Mouse (Mus musculus): ENCODE measurements at regions not wholly inside any gene's neighbourhood (a gene's known extent, or its start where the extent isn't known, plus 50 kb on each side); places are given as distances from the start of the nearest gene placed in this dataset.
A peak's percentile ranks its signal among the peaks of the same experiment; 100 is the strongest.

DNA sequence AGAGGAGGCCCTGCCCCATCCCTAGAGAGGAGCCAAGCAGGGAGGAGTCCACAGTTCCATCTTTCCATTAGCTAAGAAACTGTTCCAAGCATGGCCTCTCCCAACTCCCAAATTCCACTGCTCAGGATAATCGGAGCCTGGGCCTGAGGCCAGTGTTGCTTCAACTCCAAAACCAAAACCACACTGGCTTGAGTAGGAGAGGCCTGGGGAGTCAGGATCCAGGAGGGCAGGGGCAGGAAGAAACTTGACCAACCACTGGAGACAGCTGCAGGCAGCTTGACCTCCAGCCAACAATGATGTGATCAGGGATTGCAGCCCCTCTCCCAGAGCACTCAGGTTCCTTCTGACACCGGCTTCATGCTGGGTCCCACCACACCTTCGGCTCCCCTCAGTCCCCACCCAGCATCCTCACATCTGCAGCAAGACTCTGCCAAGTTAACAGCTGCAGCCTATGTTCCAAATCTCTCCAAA, 99.1 kb upstream of the Zmiz1 start:
- Histone ChIP-seq H3K4me2 (no peak overlapping the region), H3K4me3 (replicated peaks) (no peak overlapping the region), H3K9ac (no peak overlapping the region), H3K27me3 (no peaks in the 10 kb centered on the region), H3K27ac (no peak overlapping the region), H3K36me3 (no peaks in the 10 kb centered on the region), H3K9me3 (replicated peaks) (no peaks in the 10 kb centered on the region), H3K4me1 (peaks cover 9% of the 10 kb centered on the region; the same call in 1 of the 2 replicates)
- 81% methylated on average over 3 of the region's 3 CpGs for WGBS
- ATAC-seq (replicated peaks; ENCODE audit: low FRiP score), result no peak

DNA sequence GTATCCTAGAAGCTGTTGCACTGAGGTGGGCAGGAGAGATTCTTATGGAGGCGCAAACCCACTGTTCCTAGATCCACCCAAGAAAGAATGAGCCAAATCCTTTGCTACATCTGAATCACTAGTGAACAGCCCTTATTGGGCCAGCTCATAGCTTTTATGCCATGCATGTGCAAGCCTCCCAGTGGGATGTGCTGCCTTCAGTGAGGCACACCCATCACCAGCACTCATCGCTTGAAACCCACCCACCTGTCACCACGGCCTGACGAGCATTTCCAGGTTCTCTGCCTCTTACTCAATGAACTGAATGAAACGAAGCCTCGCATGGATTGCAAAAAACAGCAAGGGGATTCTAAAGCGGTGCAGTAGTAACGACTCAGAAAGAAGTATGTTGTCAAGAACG, 98.3 kb upstream of the Zmiz1 start:
- no peak overlapping the region for H3K4me2 ChIP-seq
- no peaks in the 10 kb centered on the region for H3K9me3 ChIP-seq (replicated peaks)
- 82% methylated on average over 9 of the region's 9 CpGs for WGBS
- peaks cover 16% of the 10 kb centered on the region; the same call in 1 of the 2 replicates for H3K4me1 ChIP-seq
- no peaks in the 10 kb centered on the region for H3K36me3 ChIP-seq
- no peak for ATAC-seq (replicated peaks; ENCODE audit: low FRiP score)
- H3K4me3 ChIP-seq (replicated peaks), result no peak overlapping the region
- no peak overlapping the region for H3K9ac ChIP-seq
- H3K27ac ChIP-seq, result no peak overlapping the region
- no peaks in the 10 kb centered on the region for H3K27me3 ChIP-seq

DNA sequence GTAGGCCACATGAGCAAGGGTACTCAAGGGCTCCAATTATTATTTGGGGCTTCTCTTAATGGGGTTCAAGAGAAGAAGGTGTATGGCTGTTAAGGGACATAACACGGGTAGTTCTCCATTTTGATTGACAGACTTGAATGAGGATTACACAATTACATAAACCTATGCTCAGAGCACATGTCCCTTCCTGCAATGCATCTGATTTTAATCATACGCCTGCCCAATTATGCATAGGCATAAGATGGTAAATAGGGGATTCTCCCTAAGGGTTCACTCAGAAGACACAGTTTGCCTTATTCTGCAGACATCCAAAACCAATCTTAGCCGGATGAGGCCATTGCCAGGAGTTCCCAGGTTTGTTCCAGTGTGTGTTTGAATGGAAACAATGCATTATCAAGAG, 97.9 kb upstream of the Zmiz1 start:
- no peak overlapping the region for H3K4me2 ChIP-seq
- ATAC-seq (replicated peaks; ENCODE audit: low FRiP score), result no peak
- H3K36me3 ChIP-seq, result no peaks in the 10 kb centered on the region
- H3K27ac ChIP-seq, result no peak overlapping the region
- WGBS, result 83% methylated on average over 3 of the region's 3 CpGs
- peaks cover 16% of the 10 kb centered on the region; the same call in 1 of the 2 replicates for H3K4me1 ChIP-seq
- H3K4me3 ChIP-seq (replicated peaks), result no peak overlapping the region
- no peaks in the 10 kb centered on the region for H3K9me3 ChIP-seq (replicated peaks)
- H3K27me3 ChIP-seq, result no peaks in the 10 kb centered on the region
- no peak overlapping the region for H3K9ac ChIP-seq

DNA sequence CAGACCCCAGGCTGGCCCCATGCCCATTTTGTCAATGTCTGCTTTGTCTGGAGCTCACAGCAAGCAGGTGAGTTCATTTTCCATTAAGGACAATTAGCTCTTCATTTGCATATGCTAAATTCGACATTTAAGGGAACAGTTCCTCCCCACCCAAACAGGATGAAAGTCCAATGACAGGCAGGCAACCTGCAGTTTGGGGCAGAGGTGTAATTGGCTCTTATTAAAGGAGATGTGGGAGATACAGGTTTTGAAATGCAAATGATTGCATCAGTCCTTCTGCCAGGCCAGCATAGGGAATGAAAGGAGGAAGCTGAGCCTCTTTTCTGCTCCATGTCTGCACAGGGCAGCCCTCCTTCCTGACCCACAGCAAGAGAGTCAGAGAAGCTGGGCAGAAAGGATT, 96.2 kb upstream of the Zmiz1 start:
- H3K4me3 ChIP-seq (replicated peaks), result no peak overlapping the region
- no peak for ATAC-seq (replicated peaks; ENCODE audit: low FRiP score)
- H3K27me3 ChIP-seq, result no peaks in the 10 kb centered on the region
- no peak overlapping the region for H3K4me2 ChIP-seq
- H3K9ac ChIP-seq, result no peak overlapping the region
- 16% methylated on average over 1 of the region's 1 CpGs for WGBS
- H3K36me3 ChIP-seq, result no peaks in the 10 kb centered on the region
- no peak overlapping the region for H3K27ac ChIP-seq
- no peaks in the 10 kb centered on the region for H3K9me3 ChIP-seq (replicated peaks)
- peaks cover 16% of the 10 kb centered on the region; the same call in 1 of the 2 replicates for H3K4me1 ChIP-seq

DNA sequence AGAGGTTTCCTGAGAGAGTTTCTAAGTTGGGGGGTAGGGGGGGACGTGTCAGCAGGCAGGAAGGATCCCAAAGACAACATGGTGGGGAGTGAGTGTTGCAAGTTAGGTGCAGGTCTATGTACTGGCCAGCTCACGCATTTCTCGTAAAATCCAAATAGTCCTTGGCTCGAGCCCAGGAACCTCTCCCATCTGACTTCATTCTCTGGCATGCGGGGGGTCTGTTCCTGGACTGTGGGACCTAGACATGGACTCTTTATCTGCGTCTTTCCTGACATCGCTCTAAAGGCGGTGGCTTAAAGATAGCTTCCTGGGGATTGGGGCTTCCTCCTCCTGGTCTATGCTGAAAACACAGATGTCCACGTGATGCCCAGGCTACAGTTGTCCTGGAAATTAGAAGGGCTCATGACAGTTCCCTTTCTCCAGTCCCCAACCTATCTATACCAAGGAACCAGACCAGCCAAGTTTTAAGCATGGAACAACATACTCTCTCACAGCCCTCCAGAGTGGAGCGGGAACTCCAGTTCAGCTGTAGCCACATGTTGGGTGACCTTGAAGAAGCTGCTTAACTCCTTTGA, 93.7 kb upstream of the Zmiz1 start:
- ATAC-seq (replicated peaks; ENCODE audit: low FRiP score), result no peak
- H3K27me3 ChIP-seq, result no peaks in the 10 kb centered on the region

DNA sequence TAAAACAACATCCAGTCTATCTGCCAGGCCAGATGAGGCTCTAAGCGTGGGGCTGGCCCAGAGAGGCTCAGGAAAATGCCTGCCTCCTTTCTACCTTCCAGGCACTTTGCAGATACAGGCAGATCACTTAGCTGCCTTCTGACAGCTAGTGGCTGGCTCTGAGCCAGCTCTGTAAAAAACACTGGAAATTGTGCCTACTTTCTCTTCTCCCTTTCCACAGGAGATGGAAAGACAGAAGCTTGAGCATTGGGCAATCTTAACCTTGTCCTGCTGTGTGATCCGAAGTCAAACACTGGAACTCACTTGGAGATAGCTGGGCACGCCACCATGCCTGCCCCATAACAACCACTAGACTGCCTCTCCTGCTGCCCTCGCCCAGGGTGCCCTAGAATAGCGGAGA, 93.0 kb upstream of the Zmiz1 start:
- Histone ChIP-seq H3K27ac (no peak overlapping the region), H3K9ac (no peak overlapping the region), H3K4me2 (no peak overlapping the region), H3K27me3 (no peaks in the 10 kb centered on the region), H3K4me1 (peaks cover 17% of the 10 kb centered on the region), H3K4me3 (replicated peaks) (no peak overlapping the region), H3K9me3 (replicated peaks) (no peaks in the 10 kb centered on the region), H3K36me3 (no peaks in the 10 kb centered on the region)
- no peak for ATAC-seq (replicated peaks; ENCODE audit: low FRiP score)
- WGBS, result 75% methylated on average over 5 of the region's 5 CpGs

More for the DNA sequence above, 93.7 kb upstream of the Zmiz1 start:
- no peak overlapping the region for H3K27ac ChIP-seq
- H3K4me2 ChIP-seq, result no peak overlapping the region
- H3K4me3 ChIP-seq (replicated peaks), result no peak overlapping the region
- no peaks in the 10 kb centered on the region for H3K36me3 ChIP-seq
- WGBS, result 62% methylated on average over 10 of the region's 10 CpGs
- no peak overlapping the region for H3K9ac ChIP-seq
- H3K4me1 ChIP-seq, result peaks cover 12% of the 10 kb centered on the region
- no peaks in the 10 kb centered on the region for H3K9me3 ChIP-seq (replicated peaks)

DNA sequence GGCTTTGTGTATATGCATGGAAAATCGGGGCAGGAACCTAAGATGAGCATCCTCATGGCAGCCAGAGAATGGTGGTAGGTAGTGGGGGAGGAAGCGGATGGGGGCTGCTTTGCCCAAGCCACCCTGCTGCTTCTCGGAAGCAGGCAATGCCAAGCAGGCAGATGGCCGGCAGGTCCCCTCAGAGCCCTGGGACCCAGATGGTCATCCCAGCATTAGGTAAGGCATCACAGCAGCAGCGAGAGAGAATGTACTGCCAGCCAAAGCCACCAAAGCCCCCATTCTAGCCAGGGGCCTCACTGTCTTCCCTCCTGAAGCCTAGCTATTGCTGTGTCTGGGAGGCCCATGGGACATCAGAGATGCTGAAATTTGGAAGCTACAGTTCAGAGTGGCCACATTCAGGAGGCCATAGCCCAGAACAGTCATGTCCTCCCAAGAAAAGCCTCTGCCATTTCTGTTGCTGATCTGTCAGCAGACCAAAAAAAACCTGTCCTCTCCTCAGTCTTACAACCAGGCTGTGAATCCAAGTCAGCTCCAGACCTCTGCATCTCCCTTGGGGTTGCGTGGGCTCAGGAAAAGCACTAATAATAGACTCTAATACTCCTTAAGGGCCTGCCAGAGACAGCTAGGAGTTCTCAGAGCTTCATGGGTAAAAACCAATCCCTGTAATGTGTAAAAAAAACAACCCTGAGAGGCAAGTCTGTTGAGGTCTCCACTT, 88.5 kb upstream of the Zmiz1 start:
- WGBS, result 86% methylated on average over 6 of the region's 6 CpGs
- H3K27ac ChIP-seq, result peak overlapping the region; percentile 71
- 0 out of 2 replicates have a peak overlapping the region, but pooled peaks have one; percentile 1 for H3K9ac ChIP-seq
- no peaks in the 10 kb centered on the region for H3K9me3 ChIP-seq (replicated peaks)
- H3K4me3 ChIP-seq (replicated peaks), result no peak overlapping the region
- no peak for ATAC-seq (replicated peaks; ENCODE audit: low FRiP score)
- H3K4me1 ChIP-seq, result peaks cover 55% of the 10 kb centered on the region
- no peaks in the 10 kb centered on the region for H3K36me3 ChIP-seq
- no peaks in the 10 kb centered on the region for H3K27me3 ChIP-seq
- no peak overlapping the region for H3K4me2 ChIP-seq

DNA sequence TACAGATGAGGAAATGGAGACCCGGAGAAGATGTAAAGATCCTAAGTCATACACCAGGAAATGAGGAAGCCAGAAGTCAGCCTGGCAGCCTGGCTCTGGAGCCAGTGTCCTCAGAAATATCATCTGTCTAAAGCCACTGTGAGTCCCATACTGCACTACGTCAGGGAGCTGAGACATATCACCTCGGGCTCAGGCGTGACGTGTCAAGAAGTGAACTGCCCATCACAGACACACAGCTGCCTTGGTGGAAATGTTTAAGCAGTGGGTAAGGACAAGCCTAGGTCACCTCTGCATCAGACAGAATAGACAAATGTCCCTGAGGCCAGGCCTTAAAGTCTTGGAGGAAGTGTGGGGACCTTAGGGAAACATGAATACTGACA, 88.0 kb upstream of the Zmiz1 start:
- no peak overlapping the region for H3K4me2 ChIP-seq
- WGBS, result 60% methylated on average over 5 of the region's 5 CpGs
- H3K27me3 ChIP-seq, result no peaks in the 10 kb centered on the region
- H3K36me3 ChIP-seq, result no peaks in the 10 kb centered on the region
- H3K4me3 ChIP-seq (replicated peaks), result no peak overlapping the region
- H3K9me3 ChIP-seq (replicated peaks), result no peaks in the 10 kb centered on the region
- ATAC-seq (replicated peaks; ENCODE audit: low FRiP score), result no peak
- peak overlapping the region; percentile 71 for H3K27ac ChIP-seq
- 0 out of 2 replicates have a peak overlapping the region, but pooled peaks have one; percentile 1 for H3K9ac ChIP-seq
- H3K4me1 ChIP-seq, result peaks cover 57% of the 10 kb centered on the region

DNA sequence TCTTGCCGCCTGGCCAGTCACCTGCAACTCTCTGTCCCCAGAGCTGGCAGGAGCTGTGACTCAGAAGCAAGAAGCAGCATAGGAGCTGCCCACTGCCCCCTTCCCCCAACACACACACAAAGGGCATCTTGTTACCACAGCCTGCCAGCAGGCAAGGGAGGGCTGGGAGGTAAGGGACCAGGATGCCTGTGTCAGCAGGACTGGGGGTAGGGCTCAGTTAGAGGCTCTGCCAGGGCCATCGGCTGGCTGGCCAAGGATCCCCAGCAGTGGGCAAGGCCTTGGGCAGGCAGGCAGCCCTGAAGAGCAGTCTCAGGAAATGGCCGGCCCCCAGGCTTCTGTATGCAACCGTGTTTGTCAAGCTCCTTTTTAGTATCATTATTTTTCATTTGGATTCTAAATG, 87.3 kb upstream of the Zmiz1 start:
- ATAC-seq (replicated peaks; ENCODE audit: low FRiP score), result peak; percentile 86
- WGBS, result 28% methylated on average over 4 of the region's 4 CpGs
- Histone ChIP-seq H3K9me3 (replicated peaks) (no peaks in the 10 kb centered on the region), H3K27ac (peak overlapping the region; percentile 71), H3K27me3 (no peaks in the 10 kb centered on the region), H3K9ac (no peak overlapping the region), H3K4me3 (replicated peaks) (no peak overlapping the region), H3K36me3 (no peaks in the 10 kb centered on the region), H3K4me2 (no peak overlapping the region), H3K4me1 (peaks cover 60% of the 10 kb centered on the region)

DNA sequence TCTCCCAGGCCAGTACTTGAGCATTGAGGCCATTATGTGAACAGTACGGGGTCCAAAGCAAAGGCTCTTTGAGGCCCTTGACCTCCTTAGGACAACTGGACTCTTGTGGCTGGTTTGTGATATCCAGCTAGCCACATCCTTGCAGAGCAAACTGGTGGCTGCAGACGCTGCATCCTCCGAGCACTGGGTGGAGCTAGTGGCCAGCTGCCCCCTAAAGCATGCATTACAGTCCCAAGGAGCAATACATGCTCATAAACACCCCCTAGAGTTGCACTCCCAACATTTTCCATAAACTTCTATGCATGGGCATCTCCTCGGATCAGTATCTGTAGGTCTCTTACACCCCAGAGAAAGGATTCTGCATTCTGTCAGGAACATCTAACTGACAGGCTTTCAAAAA, 86.4 kb upstream of the Zmiz1 start:
- no peak for ATAC-seq (replicated peaks; ENCODE audit: low FRiP score)
- WGBS, result 66% methylated on average over 4 of the region's 4 CpGs
- H3K36me3 ChIP-seq, result no peaks in the 10 kb centered on the region
- no peak overlapping the region for H3K9ac ChIP-seq
- H3K4me3 ChIP-seq (replicated peaks), result no peak overlapping the region
- peaks cover 69% of the 10 kb centered on the region for H3K4me1 ChIP-seq
- no peaks in the 10 kb centered on the region for H3K27me3 ChIP-seq
- no peaks in the 10 kb centered on the region for H3K9me3 ChIP-seq (replicated peaks)
- H3K27ac ChIP-seq, result no peak overlapping the region
- no peak overlapping the region for H3K4me2 ChIP-seq

DNA sequence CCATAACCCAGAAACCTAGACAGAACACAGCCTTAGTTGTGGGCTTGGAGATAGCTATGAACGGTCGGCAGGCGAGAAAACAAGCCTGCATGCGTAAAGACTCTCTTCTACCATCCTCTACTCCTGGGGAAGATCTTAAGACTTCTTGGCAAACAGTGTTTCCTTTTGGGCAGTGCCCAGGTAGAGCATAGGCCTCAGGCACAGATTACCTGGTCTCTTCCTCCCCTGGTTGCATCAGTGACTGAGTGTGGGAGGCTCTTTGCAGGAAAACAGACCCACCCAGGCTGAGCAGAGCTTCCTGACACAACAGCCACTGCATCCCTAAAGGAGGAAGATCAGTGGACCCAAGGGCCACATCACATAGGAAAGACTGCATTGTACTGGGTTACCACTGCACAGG, 85.8 kb upstream of the Zmiz1 start:
- Histone ChIP-seq H3K9ac (no peak overlapping the region), H3K27ac (no peak overlapping the region), H3K4me2 (no peak overlapping the region), H3K4me3 (replicated peaks) (no peak overlapping the region), H3K4me1 (peaks cover 73% of the 10 kb centered on the region), H3K9me3 (replicated peaks) (no peaks in the 10 kb centered on the region), H3K36me3 (no peaks in the 10 kb centered on the region), H3K27me3 (no peaks in the 10 kb centered on the region)
- WGBS, result 96% methylated on average over 4 of the region's 4 CpGs
- no peak for ATAC-seq (replicated peaks; ENCODE audit: low FRiP score)

DNA sequence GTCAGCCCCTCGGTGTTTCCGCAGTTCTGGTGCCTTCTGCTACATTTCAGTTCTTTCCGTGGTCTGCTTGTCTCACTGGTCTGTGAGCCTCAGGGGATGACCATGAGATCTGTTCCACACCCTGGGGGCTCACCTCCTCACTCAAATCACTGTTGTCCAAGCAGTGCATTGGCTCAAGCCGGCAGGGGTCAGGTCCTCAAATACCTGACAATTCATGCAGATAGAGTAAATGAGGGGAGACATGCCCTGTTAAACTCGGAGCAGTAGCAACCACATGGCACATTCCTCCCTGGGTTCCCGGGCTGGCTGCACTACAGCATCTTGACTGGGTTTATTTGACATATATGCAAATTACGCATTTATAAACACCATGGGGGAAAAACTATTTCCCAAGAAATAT, 84.0 kb upstream of the Zmiz1 start:
- Histone ChIP-seq H3K36me3 (no peaks in the 10 kb centered on the region), H3K4me2 (no peak overlapping the region), H3K27ac (peak overlapping the region; percentile 63), H3K9me3 (replicated peaks) (no peaks in the 10 kb centered on the region), H3K27me3 (no peaks in the 10 kb centered on the region), H3K4me1 (peaks cover 89% of the 10 kb centered on the region), H3K9ac (no peak overlapping the region), H3K4me3 (replicated peaks) (no peak overlapping the region)
- no peak for ATAC-seq (replicated peaks; ENCODE audit: low FRiP score)
- WGBS, result 44% methylated on average over 7 of the region's 7 CpGs

Measured in kidney, embryonic 15.5 days (tissue).